Comparison of ENCODE assay signal across 8 mouse cellular contexts in genomic region chr6:140666486-140667240, GRCm38 (mm10). TPM values are rescaled to one million over a fixed set of nuclear protein-coding genes. Genes with fewer than 3 reads are reported as not detected.
A peak's percentile ranks its signal among the peaks of the same experiment; 100 is the strongest.
DNase-seq lines count a peak whose midpoint lies in the region; ATAC-seq and TF ChIP-seq lines count a peak whose summit lies in the region.

No protein-coding gene starts in this region.

- DNase-seq in left cerebral cortex, postnatal 10 days (ENCODE audit: extremely low spot score in 1 of 2, low spot score in 2 of 2): peak; percentile 29 to 83
- no peak for DNase-seq in left cerebral cortex, adult 2 months (ENCODE audit: extremely low spot score in 1 of 2, low spot score in 2 of 2)
- peak; percentile 94 for DNase-seq in brain, embryonic 14.5 days (ENCODE audit: low read depth)
- no peak for DNase-seq in urinary bladder, postnatal 36 days (ENCODE audit: low spot score in 2 of 2)
- no peak for DNase-seq in spleen, postnatal 10 days (ENCODE audit: low spot score in 2 of 2)
- no peak for DNase-seq in layer of hippocampus, adult 11-12 months (ENCODE audit: low spot score)

- H3K4me3 ChIP-seq in left cerebral cortex, adult 2 months: no peak overlapping the region
- peak overlapping the region; percentile 23 for H3K4me3 ChIP-seq in heart, embryonic 16.5 days (ENCODE audit: low read length)
- no peak overlapping the region for H3K4me3 ChIP-seq in limb, embryonic 13.5 days

- H3K36me3 ChIP-seq in heart, embryonic 16.5 days (ENCODE audit: control insufficient read depth, insufficient read depth): no peaks in the 10 kb centered on the region
- H3K36me3 ChIP-seq in limb, embryonic 13.5 days: no peaks in the 10 kb centered on the region

- WGBS in heart, embryonic 16.5 days: 11% methylated on average over 18 of the region's 18 CpGs
- WGBS in limb, embryonic 13.5 days: 38% methylated on average over 18 of the region's 18 CpGs

- 0 out of 2 replicates have a peak overlapping the region, but pooled peaks have one; percentile 16 for H3K9ac ChIP-seq in heart, embryonic 16.5 days (ENCODE audit: low read length)
- H3K9ac ChIP-seq in limb, embryonic 13.5 days: no peak overlapping the region

- TF ChIP-seq CTCF in left cerebral cortex, adult 2 months (IDR thresholded peaks at IDR 0.05): no peak
- no peak for TF ChIP-seq CTCF in brain, embryonic 14.5 days (IDR thresholded peaks at IDR 0.05; ENCODE audit: borderline replicate concordance, extremely low read depth, insufficient read depth, insufficient read length)

- H3K4me2 ChIP-seq in heart, embryonic 16.5 days (ENCODE audit: low read depth, low read length): peak overlapping the region; percentile 57
- peak overlapping the region; percentile 29 for H3K4me2 ChIP-seq in limb, embryonic 13.5 days (replicated peaks)

- peak; percentile 81 for ATAC-seq in heart, embryonic 16.5 days (replicated peaks; ENCODE audit: extremely low read depth, insufficient read depth, low FRiP score)
- ATAC-seq in limb, embryonic 13.5 days (ENCODE audit: low FRiP score, low read depth): peak; percentile 60

- H3K27ac ChIP-seq in left cerebral cortex, adult 2 months: no peak overlapping the region
- peak overlapping the region; percentile 46 for H3K27ac ChIP-seq in heart, embryonic 16.5 days (ENCODE audit: low read length)
- H3K27ac ChIP-seq in limb, embryonic 13.5 days: peak overlapping the region; percentile 64

- H3K27me3 ChIP-seq in heart, embryonic 16.5 days (ENCODE audit: control insufficient read depth, insufficient read depth, low read length): no peaks in the 10 kb centered on the region
- no peaks in the 10 kb centered on the region for H3K27me3 ChIP-seq in limb, embryonic 13.5 days

- intact Hi-C loops in left cerebral cortex, postnatal 10 days (cut with DNase I): no loop called here
- intact Hi-C loops in left cerebral cortex, adult 2 months (cut with DNase I): no loop called here

- H3K4me1 ChIP-seq in heart, embryonic 16.5 days (ENCODE audit: control insufficient read depth, insufficient read depth, low read length): peaks cover 23% of the 10 kb centered on the region
- H3K4me1 ChIP-seq in limb, embryonic 13.5 days: peaks cover 24% of the 10 kb centered on the region

- no peak for TF ChIP-seq POLR2A in brain, embryonic 14.5 days (IDR thresholded peaks at IDR 0.05; ENCODE audit: borderline replicate concordance, extremely low read depth, insufficient read depth, insufficient read length, poor library complexity, severe bottlenecking)

- H3K9me3 ChIP-seq in heart, embryonic 16.5 days (replicated peaks; ENCODE audit: control insufficient read depth, low read length): peaks cover 5% of the 10 kb centered on the region; the same call in 1 of the 2 replicates
- H3K9me3 ChIP-seq in limb, embryonic 13.5 days: peaks cover 10% of the 10 kb centered on the region; the same call in 1 of the 2 replicates

RNA-seq across cellular contexts. Expression of gene Aebp2, which starts 44.2 kb away (rescaled TPM):
- total RNA-seq in left cerebral cortex, postnatal 10 days (2021): 10 to 100 TPM; 42.8 to 45.6 TPM
- 10 to 100 TPM; 67.1 to 67.2 TPM for total RNA-seq in left cerebral cortex, adult 2 months (2021)
- 30.0 and 36.8 TPM in 2 replicates for polyA plus RNA-seq in brain, embryonic 14.5 days (2012; rRNA removed)
- polyA plus RNA-seq in heart, embryonic 16.5 days (2015; fragmentation: Nextera tagmentation; extraction: Ambion mirVana): 6.7 and 9.0 TPM in 2 replicates
- 17.7 and 18.0 TPM in 2 replicates for polyA plus RNA-seq in limb, embryonic 13.5 days (2015; fragmentation: Nextera tagmentation; extraction: Ambion mirVana)

Comparison
In these comparisons a context has a peak if more than half of its experiments do, and no peak if none do; other contexts are left out.
1. DNase-seq: peak in left cerebral cortex, postnatal 10 days (2 of 2) and brain, embryonic 14.5 days (single experiment); none in left cerebral cortex, adult 2 months (0 of 2), urinary bladder, postnatal 36 days (0 of 2), spleen, postnatal 10 days (0 of 2) and layer of hippocampus, adult 11-12 months (single experiment).